Mouse (Mus musculus) ES-Bruce4 (cell line): ENCODE measurements around the gene 4921517D22Rik. TPM values are rescaled to one million over a fixed set of nuclear protein-coding genes. Genes with fewer than 3 reads are reported as not detected.

ENCODE experiments used
- H3K27ac ChIP-seq: 2 replicates; pipeline ENCODE4 v1.5.1; 2012; ENCODE audit warnings: low read length, inconsistent platforms; ENCODE audit not compliant: insufficient read depth
- H3K27me3 ChIP-seq: 2 replicates; pipeline ENCODE4 v1.6.1; 2012; ENCODE audit warnings: mild to moderate bottlenecking, low read length, inconsistent platforms; ENCODE audit not compliant: control insufficient read depth, poor library complexity, insufficient read depth, severe bottlenecking
- H3K36me3 ChIP-seq: 2 replicates; pipeline ENCODE4 v1.6.1; 2012; ENCODE audit warnings: inconsistent platforms, mild to moderate bottlenecking, low read length, moderate library complexity; ENCODE audit not compliant: control insufficient read depth, poor library complexity, insufficient read depth, severe bottlenecking
- H3K4me1 ChIP-seq: one replicate; pipeline ENCODE4 v1.8.1; 2011; ENCODE audit warnings: low read length; ENCODE audit not compliant: control insufficient read depth, insufficient read depth
- H3K4me3 ChIP-seq: 2 replicates; pipeline ENCODE4 v1.5.1; 2011; ENCODE audit warnings: low read depth, mild to moderate bottlenecking, low read length
- H3K9ac ChIP-seq: 2 replicates; pipeline ENCODE4 v1.6.1; 2012; ENCODE audit warnings: low read depth, mild to moderate bottlenecking, inconsistent platforms; ENCODE audit not compliant: poor library complexity, severe bottlenecking
- H3K9me3 ChIP-seq: replicated peaks from 2 replicates; pipeline ENCODE4 v1.6.1; 2012; ENCODE audit warnings: mild to moderate bottlenecking, low read length, inconsistent platforms; ENCODE audit not compliant: control insufficient read depth, poor library complexity, insufficient read depth, severe bottlenecking
- CTCF ChIP-seq: IDR thresholded peaks from one replicate; pipeline ENCODE4 v1.8.1; 2011; ENCODE audit warnings: low read depth, low read length
- EP300 ChIP-seq: IDR thresholded peaks from 2 replicates; pipeline ENCODE4 v1.6.1; 2011; ENCODE audit warnings: low read depth, low read length; ENCODE audit not compliant: insufficient read depth
- POLR2A ChIP-seq: IDR thresholded peaks from one replicate; pipeline ENCODE4 v1.8.1; 2011; ENCODE audit warnings: low read length; ENCODE audit not compliant: insufficient read depth
- polyA plus RNA-seq: library from polyadenylated mRNA; stranded (reverse); fragments of >200 nt; gene quantifications from 2 replicates; pipeline ENCODE4 v1.2.4, GENCODE M21; 2011; ENCODE audit warnings: low read depth; ENCODE audit not compliant: missing spikeins, insufficient read depth, insufficient read length

Gene 4921517D22Rik
- polyA plus RNA-seq, 1 experiment = not detected

- H3K4me1 ChIP-seq = peaks cover 7% of the 10 kb centered on the region
- no peak overlapping the region for H3K4me3 ChIP-seq
- no peaks in the 10 kb centered on the region for H3K27me3 ChIP-seq
- H3K27ac ChIP-seq = no peak overlapping the region; the same call in 1 of the 2 replicates
- TF ChIP-seq POLR2A (no peak), CTCF (no peak), EP300 (no peak)
- 0 out of 2 replicates have a peak overlapping the region, but pooled peaks have one; percentile 10 for H3K9ac ChIP-seq
- peaks cover 9% of the 10 kb centered on the region for H3K36me3 ChIP-seq
- no peaks in the 10 kb centered on the region for H3K9me3 ChIP-seq
Observed at GRCm38 (mm10) chr13:59669946-59670345, 24.0 kb downstream of the 4921517D22Rik start.

- Histone ChIP-seq H3K9ac (peak overlapping the region; percentile 56; the same call in 1 of the 2 replicates), H3K27me3 (no peaks in the 10 kb centered on the region), H3K4me3 (no peak overlapping the region), H3K27ac (peak overlapping the region; percentile 90), H3K36me3 (peaks cover 9% of the 10 kb centered on the region), H3K9me3 (no peaks in the 10 kb centered on the region), H3K4me1 (peaks cover 5% of the 10 kb centered on the region)
- TF ChIP-seq EP300 (no peak), CTCF (no peak), POLR2A (no peak)
Observed at GRCm38 (mm10) chr13:59668501-59669093, 25.3 kb downstream of the 4921517D22Rik start.

- no peak overlapping the region for H3K9ac ChIP-seq
- peaks cover 4% of the 10 kb centered on the region for H3K4me1 ChIP-seq
- no peak for TF ChIP-seq CTCF
- no peak for TF ChIP-seq EP300
- no peak for TF ChIP-seq POLR2A
- H3K27ac ChIP-seq = no peak overlapping the region
- H3K4me3 ChIP-seq = no peak overlapping the region
- peaks cover 5% of the 10 kb centered on the region; the same call in 1 of the 2 replicates for H3K36me3 ChIP-seq
- no peaks in the 10 kb centered on the region for H3K9me3 ChIP-seq
- H3K27me3 ChIP-seq = no peaks in the 10 kb centered on the region
Observed at GRCm38 (mm10) chr13:59667763-59668162, 26.1 kb downstream of the 4921517D22Rik start.

- Histone ChIP-seq H3K4me1 (peaks cover 5% of the 10 kb centered on the region), H3K27ac (no peak overlapping the region), H3K9ac (no peak overlapping the region), H3K9me3 (no peaks in the 10 kb centered on the region), H3K36me3 (peaks cover 6% of the 10 kb centered on the region; the same call in 1 of the 2 replicates), H3K27me3 (no peaks in the 10 kb centered on the region), H3K4me3 (no peak overlapping the region)
- TF ChIP-seq CTCF = no peak
- TF ChIP-seq POLR2A = no peak
- TF ChIP-seq EP300 = no peak
Observed at GRCm38 (mm10) chr13:59663939-59664712, 29.8 kb downstream of the 4921517D22Rik start.

GRCm38 (mm10) chr13:59661966-59662365 is 31.9 kb downstream of the 4921517D22Rik start:
- H3K9ac ChIP-seq = no peak overlapping the region
- no peaks in the 10 kb centered on the region for H3K9me3 ChIP-seq
- TF ChIP-seq EP300 (no peak), POLR2A (no peak), CTCF (no peak)
- peaks cover 6% of the 10 kb centered on the region; the same call in 1 of the 2 replicates for H3K36me3 ChIP-seq
- H3K4me3 ChIP-seq = no peak overlapping the region
- no peaks in the 10 kb centered on the region for H3K27me3 ChIP-seq
- H3K27ac ChIP-seq = peak overlapping the region; percentile 34; the same call in 1 of the 2 replicates
- peaks cover 5% of the 10 kb centered on the region for H3K4me1 ChIP-seq
